Mouse (Mus musculus): ENCODE measurements around the gene Tesc.

- TF ChIP-seq CTCF (IDR thresholded peaks at IDR 0.05; ENCODE audit: control insufficient read depth, insufficient read depth, low read length) (no peak), POLR2A (IDR thresholded peaks at IDR 0.05; ENCODE audit: borderline replicate concordance, control insufficient read depth, low read depth, low read length) (no peak)
Measured at GRCm38 (mm10) chr5:118015669-118016068, 11.9 kb upstream of the Tesc start.

Measured in bone marrow, adult 2 months (tissue).